Mouse (Mus musculus): ENCODE data around the gene Olfr13. TPM values are rescaled to one million over a fixed set of nuclear protein-coding genes. Genes with fewer than 3 reads are reported as not detected.
A peak's percentile ranks its signal among the peaks of the same experiment; 100 is the strongest.
"Not testable (repeated sequence)": the region's sequence is repeated elsewhere in the genome, so short reads cannot be mapped to it uniquely, and the experiment has no call there.

Olfr13 gene
- total RNA-seq (2014; rRNA removed) (not detected in 2 replicates), polyA plus RNA-seq (2015; fragmentation: Nextera tagmentation; extraction: Ambion mirVana) (0.05 and 0.10 TPM in 2 replicates)

DNA sequence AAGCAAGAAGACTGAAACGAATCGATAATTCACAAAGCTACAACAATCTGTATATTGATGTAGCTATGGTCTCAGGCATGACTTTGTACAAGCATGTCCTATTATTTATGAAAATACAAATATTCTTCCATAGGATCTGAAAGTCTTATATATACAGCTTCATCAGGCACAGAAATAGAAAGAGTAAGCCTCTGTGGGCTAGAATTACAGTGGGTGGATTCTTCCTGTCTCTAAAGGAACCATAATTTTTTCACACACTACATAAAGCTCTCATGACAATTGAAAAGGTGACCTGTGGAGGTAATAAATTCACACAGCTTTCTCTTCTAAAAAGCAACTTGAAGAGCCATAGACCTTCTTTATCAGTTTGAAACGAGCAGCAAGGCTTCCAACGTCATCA is at the start of gene Olfr13:
Olfr13 (plus strand) TSS at position 301 of the 400 bp plus-strand sequence.
- H3K9ac ChIP-seq (replicated peaks; ENCODE audit: low read length, poor library complexity, severe bottlenecking), result no peak within 1 kb of the TSS
- no peaks in the 10 kb centered on the region for H3K27me3 ChIP-seq (ENCODE audit: insufficient read depth, low read length)
- ATAC-seq (ENCODE audit: low FRiP score) (no peak), DNase-seq (ENCODE audit: low spot score) (no peak)
- no peak within 1 kb of the TSS for H3K4me3 ChIP-seq (ENCODE audit: low read depth, low read length)
- no peaks in the 10 kb centered on the region for H3K9me3 ChIP-seq (ENCODE audit: low read length)
- H3K36me3 ChIP-seq (ENCODE audit: insufficient read depth, low read length), result no peaks in the 10 kb centered on the region
- no peak for TF ChIP-seq CTCF (IDR thresholded peaks at IDR 0.05)
- 80% methylated on average over 4 of the region's 4 CpGs for WGBS
- no peak within 1 kb of the TSS for H3K27ac ChIP-seq (ENCODE audit: low read depth, low read length)
- no peaks in the 10 kb centered on the region for H3K4me1 ChIP-seq (ENCODE audit: insufficient read depth, low read length)
- H3K4me2 ChIP-seq (ENCODE audit: low read depth, low read length, poor library complexity, severe bottlenecking), result no peak within 1 kb of the TSS

DNA sequence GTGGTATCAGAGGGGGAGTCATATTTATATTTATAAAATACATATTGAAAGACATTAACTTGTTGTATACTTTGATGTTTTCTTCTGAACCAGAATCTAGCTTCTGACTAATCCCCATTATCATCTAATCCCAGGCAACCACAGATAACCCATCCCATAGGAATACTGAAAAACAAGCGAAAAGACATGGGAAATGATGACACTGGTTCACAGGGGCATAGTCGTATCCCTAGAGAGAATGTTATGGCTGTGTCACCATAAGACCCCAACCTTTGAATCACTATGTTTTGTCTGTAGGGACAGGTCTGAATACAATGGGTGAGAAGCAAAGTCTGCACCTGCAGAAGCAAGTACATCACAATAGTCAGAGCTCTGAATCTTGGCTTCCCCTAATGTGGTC is 25.7 kb upstream of the Olfr13 start, which contains the start of gene Olfr237-ps1:
Olfr237-ps1 (plus strand) TSS at position 301 of the 400 bp plus-strand sequence.
- not testable (repeated sequence) for H3K4me3 ChIP-seq (ENCODE audit: low read depth, low read length); H3K4me1 ChIP-seq (ENCODE audit: insufficient read depth, low read length); H3K9me3 ChIP-seq (ENCODE audit: low read length); H3K36me3 ChIP-seq (ENCODE audit: insufficient read depth, low read length); H3K4me2 ChIP-seq (ENCODE audit: low read depth, low read length, poor library complexity, severe bottlenecking); DNase-seq (ENCODE audit: low spot score); H3K27me3 ChIP-seq (ENCODE audit: insufficient read depth, low read length); ATAC-seq (ENCODE audit: low FRiP score); H3K27ac ChIP-seq (ENCODE audit: low read depth, low read length); H3K9ac ChIP-seq (replicated peaks; ENCODE audit: low read length, poor library complexity, severe bottlenecking)
- WGBS, result 90% methylated on average over 2 of the region's 2 CpGs

DNA sequence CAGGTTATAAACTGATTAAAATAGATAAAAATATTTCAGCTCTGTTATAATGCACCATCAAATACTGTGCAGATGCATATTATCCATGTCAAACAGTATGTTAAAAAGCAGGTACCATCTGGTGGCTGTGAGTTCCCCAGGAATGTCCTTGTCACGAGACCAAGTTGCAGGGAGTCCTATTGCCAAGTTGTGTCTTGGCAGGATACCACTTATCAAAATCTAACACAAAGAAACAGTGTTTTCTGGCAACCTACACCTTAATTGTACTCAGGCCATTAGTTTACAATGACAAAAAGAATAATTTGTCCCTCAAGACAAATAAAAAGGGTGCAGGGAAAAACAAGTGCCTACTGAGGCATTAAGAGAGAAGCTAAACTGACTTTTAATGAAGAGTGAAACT is 12.4 kb upstream of the Olfr13 start:
- TF ChIP-seq CTCF (IDR thresholded peaks at IDR 0.05), result no peak
- Histone ChIP-seq H3K27ac (ENCODE audit: low read depth, low read length) (no peak overlapping the region), H3K9ac (replicated peaks; ENCODE audit: low read length, poor library complexity, severe bottlenecking) (no peak overlapping the region), H3K4me1 (ENCODE audit: insufficient read depth, low read length) (no peaks in the 10 kb centered on the region), H3K36me3 (ENCODE audit: insufficient read depth, low read length) (no peaks in the 10 kb centered on the region), H3K4me3 (ENCODE audit: low read depth, low read length) (no peak overlapping the region), H3K4me2 (ENCODE audit: low read depth, low read length, poor library complexity, severe bottlenecking) (no peak overlapping the region), H3K9me3 (ENCODE audit: low read length) (no peaks in the 10 kb centered on the region), H3K27me3 (ENCODE audit: insufficient read depth, low read length) (no peaks in the 10 kb centered on the region)
- 56% methylated on average over 1 of the region's 1 CpGs for WGBS
- ATAC-seq (ENCODE audit: low FRiP score), result no peak
- DNase-seq (ENCODE audit: low spot score), result peak; percentile 31

DNA sequence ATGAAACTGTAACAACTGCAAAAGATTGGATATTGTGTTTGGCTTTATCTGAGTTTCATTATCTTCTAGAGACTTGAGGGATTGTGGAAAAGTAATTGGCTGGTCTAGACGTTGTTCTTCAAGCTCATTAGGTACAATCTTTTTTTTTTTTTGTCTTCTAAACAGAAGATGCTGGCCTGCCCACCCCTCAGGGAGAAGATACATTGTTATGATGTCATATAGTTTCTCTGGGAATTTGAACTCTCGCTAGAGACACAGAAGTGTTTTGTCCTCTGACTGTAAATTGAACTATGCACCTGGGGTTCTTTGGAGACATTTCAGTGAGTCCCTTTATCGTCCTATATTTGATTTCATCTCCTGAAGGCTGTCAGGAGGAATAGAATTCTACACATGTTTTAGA is 9.0 kb upstream of the Olfr13 start, which contains the start of gene Olfr437:
Olfr437 (plus strand) TSS at position 301 of the 400 bp plus-strand sequence.
- Histone ChIP-seq H3K4me2 (ENCODE audit: low read depth, low read length, poor library complexity, severe bottlenecking) (no peak within 1 kb of the TSS), H3K27me3 (ENCODE audit: insufficient read depth, low read length) (no peaks in the 10 kb centered on the region), H3K9ac (replicated peaks; ENCODE audit: low read length, poor library complexity, severe bottlenecking) (no peak within 1 kb of the TSS), H3K9me3 (ENCODE audit: low read length) (no peaks in the 10 kb centered on the region), H3K4me1 (ENCODE audit: insufficient read depth, low read length) (no peaks in the 10 kb centered on the region), H3K27ac (ENCODE audit: low read depth, low read length) (no peak within 1 kb of the TSS), H3K4me3 (ENCODE audit: low read depth, low read length) (no peak within 1 kb of the TSS), H3K36me3 (ENCODE audit: insufficient read depth, low read length) (no peaks in the 10 kb centered on the region)
- TF ChIP-seq CTCF (IDR thresholded peaks at IDR 0.05), result no peak
- ATAC-seq (ENCODE audit: low FRiP score), result no peak
- DNase-seq (ENCODE audit: low spot score), result no peak
- 73% methylated on average over 3 of the region's 3 CpGs for WGBS

DNA sequence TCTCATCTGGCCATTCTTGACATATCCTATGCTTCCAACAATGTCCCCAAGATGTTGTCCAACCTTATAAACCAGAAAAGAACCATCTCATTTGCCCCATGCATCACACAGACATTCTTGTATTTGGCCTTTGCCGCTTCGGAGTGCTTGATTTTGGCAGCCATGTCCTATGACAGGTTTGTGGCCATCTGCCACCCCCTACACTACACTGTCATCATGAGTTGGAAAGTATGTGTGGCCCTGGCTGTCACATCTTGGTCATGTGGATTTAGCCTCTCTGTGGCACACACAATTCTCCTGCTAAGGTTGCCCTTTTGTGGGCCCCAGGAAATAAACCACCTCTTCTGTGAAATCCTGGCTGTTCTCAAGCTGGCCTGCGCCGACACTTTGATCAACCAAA is 4.7 kb upstream of the Olfr13 start:
- no peak for TF ChIP-seq CTCF (IDR thresholded peaks at IDR 0.05)
- Histone ChIP-seq H3K4me2 (ENCODE audit: low read depth, low read length, poor library complexity, severe bottlenecking) (no peak overlapping the region), H3K27ac (ENCODE audit: low read depth, low read length) (no peak overlapping the region), H3K9me3 (ENCODE audit: low read length) (no peaks in the 10 kb centered on the region), H3K9ac (replicated peaks; ENCODE audit: low read length, poor library complexity, severe bottlenecking) (no peak overlapping the region), H3K4me3 (ENCODE audit: low read depth, low read length) (no peak overlapping the region), H3K4me1 (ENCODE audit: insufficient read depth, low read length) (no peaks in the 10 kb centered on the region), H3K36me3 (ENCODE audit: insufficient read depth, low read length) (no peaks in the 10 kb centered on the region), H3K27me3 (ENCODE audit: insufficient read depth, low read length) (no peaks in the 10 kb centered on the region)
- 92% methylated on average over 4 of the region's 4 CpGs for WGBS
- ATAC-seq (ENCODE audit: low FRiP score) (no peak), DNase-seq (ENCODE audit: low spot score) (no peak)

DNA sequence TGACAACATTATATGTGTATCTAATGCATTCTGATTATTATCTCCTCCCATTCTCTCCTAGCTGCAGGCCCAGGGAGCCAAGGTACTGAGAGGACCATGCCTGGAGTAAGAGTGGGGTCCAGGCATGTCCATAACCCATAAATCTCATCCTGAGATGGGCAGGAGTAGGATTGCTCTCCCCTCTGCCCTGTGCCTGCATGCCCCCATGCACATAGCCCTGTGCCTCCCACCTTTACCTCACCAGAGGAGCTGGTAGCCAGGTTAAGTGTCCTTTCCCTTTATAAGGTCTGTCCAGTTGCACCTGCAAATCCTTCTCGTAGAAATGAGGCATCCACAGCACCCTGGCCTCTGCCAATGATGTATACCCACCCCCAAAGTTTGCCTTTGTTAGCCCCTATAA is 6.2 kb downstream of the Olfr13 start:
- ATAC-seq (ENCODE audit: low FRiP score) (0 out of 2 replicates have a peak, but pooled peaks have one; percentile 18), DNase-seq (ENCODE audit: low spot score) (no peak)
- Histone ChIP-seq H3K4me3 (ENCODE audit: low read depth, low read length) (no peak overlapping the region), H3K4me1 (ENCODE audit: insufficient read depth, low read length) (0 out of 2 replicates have a peak, but pooled peaks cover 3% of the 10 kb centered on the region), H3K4me2 (ENCODE audit: low read depth, low read length, poor library complexity, severe bottlenecking) (no peak overlapping the region), H3K9me3 (ENCODE audit: low read length) (no peaks in the 10 kb centered on the region), H3K9ac (replicated peaks; ENCODE audit: low read length, poor library complexity, severe bottlenecking) (no peak overlapping the region), H3K27ac (ENCODE audit: low read depth, low read length) (no peak overlapping the region; the same call in 1 of the 2 replicates), H3K27me3 (ENCODE audit: insufficient read depth, low read length) (no peaks in the 10 kb centered on the region), H3K36me3 (ENCODE audit: insufficient read depth, low read length) (no peaks in the 10 kb centered on the region)
- WGBS, result 57% methylated on average over 1 of the region's 1 CpGs
- TF ChIP-seq CTCF (IDR thresholded peaks at IDR 0.05), result no peak

Data from midbrain, postnatal 0 days (tissue).